Mouse (Mus musculus): ENCODE measurements around the gene Mff. TPM values are rescaled to one million over a fixed set of nuclear protein-coding genes. Genes with fewer than 3 reads are reported as not detected.

The Mff gene
- polyA plus RNA-seq, 1 experiment from 2014 or later = 434 TPM

DNA sequence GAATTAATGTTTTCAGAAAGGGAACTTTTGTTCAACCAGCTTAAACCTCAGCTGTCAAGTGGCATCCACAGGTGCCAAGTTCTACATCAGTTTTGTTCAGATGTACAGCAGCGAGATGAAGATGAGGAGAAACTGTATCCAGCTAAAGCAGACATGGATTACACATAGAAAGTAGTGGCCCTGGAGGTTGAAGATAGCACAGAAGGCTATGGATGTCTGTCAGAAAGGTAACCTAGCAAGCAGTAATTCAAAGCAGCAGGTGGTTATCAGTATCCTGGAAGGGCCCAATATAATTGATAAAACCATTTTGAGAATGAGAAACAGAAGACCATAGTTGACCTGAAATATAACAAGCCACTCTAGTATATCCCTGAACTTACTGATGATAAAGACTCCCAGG lies 8.7 kb downstream of the Mff start:
- H3K4me2 ChIP-seq (replicated peaks) = no peak overlapping the region
- no peak overlapping the region for H3K4me3 ChIP-seq (replicated peaks; ENCODE audit: low read length)
- no peak overlapping the region for H3K27ac ChIP-seq
- H3K36me3 ChIP-seq (replicated peaks; ENCODE audit: control insufficient read depth, insufficient read depth) = peaks cover 95% of the 10 kb centered on the region
- DNase-seq (ENCODE audit: low spot score) = no peak
- H3K27me3 ChIP-seq (ENCODE audit: control insufficient read depth, insufficient read depth, low read length) = no peaks in the 10 kb centered on the region
- H3K9me3 ChIP-seq (ENCODE audit: control insufficient read depth, low read length) = no peaks in the 10 kb centered on the region
- H3K4me1 ChIP-seq (replicated peaks; ENCODE audit: control insufficient read depth, insufficient read depth, low read length) = no peaks in the 10 kb centered on the region
- no peak overlapping the region for H3K9ac ChIP-seq
- ATAC-seq (ENCODE audit: low FRiP score) = no peak
- 95% methylated on average over 1 of the region's 1 CpGs for WGBS

DNA sequence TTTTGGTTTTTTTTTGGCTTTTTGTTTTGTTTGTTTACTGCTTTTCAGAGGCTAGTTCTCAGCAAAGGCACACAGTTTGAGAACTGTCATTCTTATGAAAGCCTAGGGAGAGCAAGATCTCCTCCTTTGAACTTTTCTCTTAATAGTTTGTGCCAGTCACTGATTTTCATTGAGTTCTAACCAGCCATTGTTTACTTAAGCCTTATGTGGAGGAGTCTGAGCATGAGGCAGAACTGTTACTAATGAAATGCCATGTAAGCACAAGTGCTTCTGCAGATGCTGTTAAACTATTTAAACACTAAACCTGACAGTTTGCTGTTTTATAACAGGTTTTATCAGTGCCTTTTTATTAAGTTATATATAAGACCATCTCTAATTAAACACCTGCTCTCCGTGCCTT lies 13.4 kb downstream of the Mff start:
- H3K27me3 ChIP-seq (ENCODE audit: control insufficient read depth, insufficient read depth, low read length) = no peaks in the 10 kb centered on the region
- DNase-seq (ENCODE audit: low spot score) (no peak), ATAC-seq (ENCODE audit: low FRiP score) (no peak)
- H3K9me3 ChIP-seq (ENCODE audit: control insufficient read depth, low read length) = no peaks in the 10 kb centered on the region
- H3K36me3 ChIP-seq (replicated peaks; ENCODE audit: control insufficient read depth, insufficient read depth) = peaks cover 80% of the 10 kb centered on the region
- no peak overlapping the region for H3K4me3 ChIP-seq (replicated peaks; ENCODE audit: low read length)
- 90% methylated on average over 1 of the region's 1 CpGs for WGBS
- H3K4me1 ChIP-seq (replicated peaks; ENCODE audit: control insufficient read depth, insufficient read depth, low read length) = no peaks in the 10 kb centered on the region
- H3K9ac ChIP-seq = no peak overlapping the region
- no peak overlapping the region for H3K4me2 ChIP-seq (replicated peaks)
- no peak overlapping the region for H3K27ac ChIP-seq

DNA sequence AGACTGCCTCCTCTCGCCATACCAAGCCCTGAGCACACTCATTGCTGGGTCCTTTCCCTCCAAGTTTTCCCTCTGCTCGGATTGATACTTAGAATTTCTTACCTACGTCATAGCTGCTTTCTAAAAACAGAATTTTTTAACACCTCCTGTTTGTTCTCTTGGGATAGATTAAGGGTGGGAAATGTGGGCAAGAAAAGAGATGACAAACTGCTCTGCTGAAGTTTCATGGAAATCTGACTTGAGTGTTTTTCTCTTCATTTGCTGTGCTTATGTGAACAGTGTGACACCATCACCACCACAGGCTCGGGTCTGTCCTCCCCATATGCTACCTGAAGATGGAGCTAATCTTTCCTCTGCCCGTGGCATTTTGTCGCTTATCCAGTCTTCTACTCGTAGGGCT lies 16.8 kb downstream of the Mff start:
- Histone ChIP-seq H3K9me3 (ENCODE audit: control insufficient read depth, low read length) (no peaks in the 10 kb centered on the region), H3K4me3 (replicated peaks; ENCODE audit: low read length) (no peak overlapping the region), H3K9ac (no peak overlapping the region), H3K4me1 (replicated peaks; ENCODE audit: control insufficient read depth, insufficient read depth, low read length) (no peaks in the 10 kb centered on the region), H3K4me2 (replicated peaks) (no peak overlapping the region), H3K27me3 (ENCODE audit: control insufficient read depth, insufficient read depth, low read length) (no peaks in the 10 kb centered on the region), H3K36me3 (replicated peaks; ENCODE audit: control insufficient read depth, insufficient read depth) (peaks cover 54% of the 10 kb centered on the region), H3K27ac (no peak overlapping the region)
- ATAC-seq (ENCODE audit: low FRiP score) (no peak), DNase-seq (ENCODE audit: low spot score) (no peak)
- 93% methylated on average over 7 of the region's 7 CpGs for WGBS

GRCm38 (mm10) chr1:82743962-82744361 lies 19.3 kb downstream of the Mff start:
- ATAC-seq (ENCODE audit: low FRiP score) = no peak
- H3K27ac ChIP-seq = no peak overlapping the region
- no peaks in the 10 kb centered on the region for H3K9me3 ChIP-seq (ENCODE audit: control insufficient read depth, low read length)
- peaks cover 39% of the 10 kb centered on the region for H3K36me3 ChIP-seq (replicated peaks; ENCODE audit: control insufficient read depth, insufficient read depth)
- H3K27me3 ChIP-seq (ENCODE audit: control insufficient read depth, insufficient read depth, low read length) = no peaks in the 10 kb centered on the region
- no peak overlapping the region for H3K4me3 ChIP-seq (replicated peaks; ENCODE audit: low read length)
- H3K4me2 ChIP-seq (replicated peaks) = no peak overlapping the region
- DNase-seq (ENCODE audit: low spot score) = no peak
- no peak overlapping the region for H3K9ac ChIP-seq
- no peaks in the 10 kb centered on the region for H3K4me1 ChIP-seq (replicated peaks; ENCODE audit: control insufficient read depth, insufficient read depth, low read length)
- 94% methylated on average over 3 of the region's 3 CpGs for WGBS

- H3K4me3 ChIP-seq (replicated peaks; ENCODE audit: low read length) = no peak overlapping the region
- no peaks in the 10 kb centered on the region for H3K27me3 ChIP-seq (ENCODE audit: control insufficient read depth, insufficient read depth, low read length)
- DNase-seq (ENCODE audit: low spot score) = no peak
- ATAC-seq (ENCODE audit: low FRiP score) = no peak
- H3K27ac ChIP-seq = no peak overlapping the region
- 88% methylated on average over 4 of the region's 4 CpGs for WGBS
- no peak overlapping the region for H3K4me2 ChIP-seq (replicated peaks)
- no peak overlapping the region for H3K9ac ChIP-seq
- no peaks in the 10 kb centered on the region for H3K4me1 ChIP-seq (replicated peaks; ENCODE audit: control insufficient read depth, insufficient read depth, low read length)
- peaks cover 36% of the 10 kb centered on the region for H3K36me3 ChIP-seq (replicated peaks; ENCODE audit: control insufficient read depth, insufficient read depth)
- H3K9me3 ChIP-seq (ENCODE audit: control insufficient read depth, low read length) = no peaks in the 10 kb centered on the region
Observed at GRCm38 (mm10) chr1:82746408-82746807, 21.7 kb downstream of the Mff start.

DNA sequence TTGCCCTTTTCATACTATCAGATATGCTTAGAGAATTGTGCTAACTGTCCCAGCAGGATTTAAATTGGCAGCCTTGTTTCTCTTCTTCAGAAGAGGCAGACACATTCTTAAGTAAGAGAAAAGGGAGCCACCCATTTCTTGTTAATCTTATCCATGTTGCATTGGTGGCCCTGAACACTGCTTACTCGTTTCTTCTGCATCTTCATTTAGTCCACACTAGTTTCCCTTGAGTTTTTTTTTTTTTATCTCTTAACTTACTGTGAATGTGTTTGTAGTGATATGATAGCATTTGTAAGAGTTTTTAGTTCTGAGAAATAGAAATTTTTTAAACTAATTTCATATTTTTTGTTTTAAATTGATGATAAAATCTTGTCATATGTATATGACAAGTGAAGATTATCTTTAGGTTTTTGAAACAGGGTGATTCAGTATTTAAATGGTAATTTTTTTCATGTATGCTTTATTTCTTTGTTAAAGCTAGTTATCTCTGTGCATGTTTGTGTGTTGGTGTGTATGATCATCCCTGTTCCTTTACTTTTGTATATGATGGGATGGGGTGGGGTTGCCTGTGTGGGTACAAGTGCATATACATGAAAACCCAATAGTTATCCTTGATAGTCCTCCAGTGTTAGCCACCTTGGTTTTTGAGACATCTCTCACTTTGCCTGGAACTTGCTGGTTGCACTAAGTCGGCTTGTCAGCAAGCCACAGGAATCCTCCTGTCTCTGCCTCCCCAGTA lies 23.2 kb downstream of the Mff start:
- no peaks in the 10 kb centered on the region for H3K27me3 ChIP-seq (ENCODE audit: control insufficient read depth, insufficient read depth, low read length)
- no peak overlapping the region for H3K9ac ChIP-seq
- no peaks in the 10 kb centered on the region for H3K4me1 ChIP-seq (replicated peaks; ENCODE audit: control insufficient read depth, insufficient read depth, low read length)
- no peaks in the 10 kb centered on the region for H3K9me3 ChIP-seq (ENCODE audit: control insufficient read depth, low read length)
- no peak overlapping the region for H3K4me2 ChIP-seq (replicated peaks)
- no peak overlapping the region for H3K4me3 ChIP-seq (replicated peaks; ENCODE audit: low read length)
- DNase-seq (ENCODE audit: low spot score) = no peak
- no peak for ATAC-seq (ENCODE audit: low FRiP score)
- H3K27ac ChIP-seq = no peak overlapping the region
- 95% methylated on average over 2 of the region's 2 CpGs for WGBS
- peaks cover 34% of the 10 kb centered on the region for H3K36me3 ChIP-seq (replicated peaks; ENCODE audit: control insufficient read depth, insufficient read depth)

- H3K9ac ChIP-seq = no peak overlapping the region
- H3K9me3 ChIP-seq (ENCODE audit: control insufficient read depth, low read length) = no peaks in the 10 kb centered on the region
- WGBS = 97% methylated on average over 1 of the region's 1 CpGs
- ATAC-seq (ENCODE audit: low FRiP score) (no peak), DNase-seq (ENCODE audit: low spot score) (no peak)
- H3K27ac ChIP-seq = no peak overlapping the region
- H3K27me3 ChIP-seq (ENCODE audit: control insufficient read depth, insufficient read depth, low read length) = no peaks in the 10 kb centered on the region
- H3K4me3 ChIP-seq (replicated peaks; ENCODE audit: low read length) = no peak overlapping the region
- no peaks in the 10 kb centered on the region for H3K4me1 ChIP-seq (replicated peaks; ENCODE audit: control insufficient read depth, insufficient read depth, low read length)
- H3K4me2 ChIP-seq (replicated peaks) = no peak overlapping the region
- H3K36me3 ChIP-seq (replicated peaks; ENCODE audit: control insufficient read depth, insufficient read depth) = peaks cover 23% of the 10 kb centered on the region
Observed at GRCm38 (mm10) chr1:82759520-82759919, 34.8 kb downstream of the Mff start.

DNA sequence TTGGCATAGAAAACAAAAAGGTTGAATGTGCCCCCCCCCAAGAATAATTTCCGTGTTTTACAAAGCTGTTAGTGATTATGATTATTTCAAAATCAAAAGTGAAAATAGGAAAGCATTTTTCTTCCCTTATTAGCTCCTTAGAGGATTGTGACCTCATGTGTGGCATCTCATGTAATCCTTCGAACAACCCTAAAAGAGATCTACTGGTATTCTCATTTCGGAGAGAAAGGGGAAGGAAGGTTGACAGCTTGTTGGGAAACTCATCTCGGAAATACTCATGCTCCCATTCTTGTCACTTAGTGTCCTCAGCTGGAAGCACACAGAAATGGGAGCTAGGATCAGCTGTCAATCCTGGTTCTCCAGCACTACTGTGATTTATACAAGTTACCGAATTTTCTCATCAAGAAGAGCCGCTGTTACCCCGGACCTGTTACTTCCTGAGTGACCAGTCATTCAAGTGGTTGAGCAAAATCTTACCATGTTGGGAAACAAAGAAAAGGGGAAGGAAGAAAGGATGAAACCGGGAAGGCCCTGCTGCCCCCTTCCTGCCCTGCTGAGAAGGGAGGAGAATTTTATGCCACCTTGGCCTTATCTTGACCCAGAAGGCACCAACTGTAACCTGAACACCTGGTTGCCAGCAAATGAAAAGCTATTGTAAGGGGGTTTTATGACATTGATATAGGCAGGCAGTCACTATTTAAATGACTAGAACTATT lies 36.9 kb downstream of the Mff start:
- ATAC-seq (ENCODE audit: low FRiP score) (no peak), DNase-seq (ENCODE audit: low spot score) (no peak)
- no peaks in the 10 kb centered on the region for H3K27me3 ChIP-seq (ENCODE audit: control insufficient read depth, insufficient read depth, low read length)
- H3K9me3 ChIP-seq (ENCODE audit: control insufficient read depth, low read length) = no peaks in the 10 kb centered on the region
- H3K4me2 ChIP-seq (replicated peaks) = no peak overlapping the region
- H3K4me3 ChIP-seq (replicated peaks; ENCODE audit: low read length) = no peak overlapping the region
- no peaks in the 10 kb centered on the region for H3K4me1 ChIP-seq (replicated peaks; ENCODE audit: control insufficient read depth, insufficient read depth, low read length)
- peaks cover 6% of the 10 kb centered on the region; the same call in 1 of the 2 replicates for H3K36me3 ChIP-seq (replicated peaks; ENCODE audit: control insufficient read depth, insufficient read depth)
- WGBS = 94% methylated on average over 8 of the region's 8 CpGs
- no peak overlapping the region for H3K27ac ChIP-seq
- H3K9ac ChIP-seq = no peak overlapping the region

GRCm38 (mm10) chr1:82762274-82762673 lies 37.6 kb downstream of the Mff start:
- Histone ChIP-seq H3K4me3 (replicated peaks; ENCODE audit: low read length) (no peak overlapping the region), H3K4me1 (replicated peaks; ENCODE audit: control insufficient read depth, insufficient read depth, low read length) (no peaks in the 10 kb centered on the region), H3K9me3 (ENCODE audit: control insufficient read depth, low read length) (no peaks in the 10 kb centered on the region), H3K27ac (no peak overlapping the region), H3K4me2 (replicated peaks) (no peak overlapping the region), H3K27me3 (ENCODE audit: control insufficient read depth, insufficient read depth, low read length) (no peaks in the 10 kb centered on the region), H3K9ac (no peak overlapping the region), H3K36me3 (replicated peaks; ENCODE audit: control insufficient read depth, insufficient read depth) (no peaks in the 10 kb centered on the region)
- 86% methylated on average over 1 of the region's 1 CpGs for WGBS
- ATAC-seq (ENCODE audit: low FRiP score) = no peak
- no peak for DNase-seq (ENCODE audit: low spot score)

Data from hindbrain, embryonic 14.5 days (tissue).